Mouse (Mus musculus): ENCODE measurements around the gene Pex26. TPM values are rescaled to one million over a fixed set of nuclear protein-coding genes. Genes with fewer than 3 reads are reported as not detected.
A peak's percentile ranks its signal among the peaks of the same experiment; 100 is the strongest.

The Pex26 gene
- 1 to 10 TPM in 18 of 26 experiments, under 1 TPM in 8; 0.44 to 6.1 (median 1.9) TPM for total RNA-seq (2018; cell fraction: chromatin; rRNA removed)
- total RNA-seq (2018; cell fraction: cytosol; rRNA removed): 1 to 10 TPM in 25 of 26 experiments, under 1 TPM in 1; 0.80 to 3.4 (median 2.2) TPM
- 1 to 10 TPM in 25 of 26 experiments, under 1 TPM in 1; 0.85 to 8.0 (median 2.4) TPM for total RNA-seq (2018; cell fraction: nucleus; rRNA removed)
- 1.2 to 2.8 TPM (median 2.5 TPM) in 3 replicates for polyA plus RNA-seq (2018)

DNA sequence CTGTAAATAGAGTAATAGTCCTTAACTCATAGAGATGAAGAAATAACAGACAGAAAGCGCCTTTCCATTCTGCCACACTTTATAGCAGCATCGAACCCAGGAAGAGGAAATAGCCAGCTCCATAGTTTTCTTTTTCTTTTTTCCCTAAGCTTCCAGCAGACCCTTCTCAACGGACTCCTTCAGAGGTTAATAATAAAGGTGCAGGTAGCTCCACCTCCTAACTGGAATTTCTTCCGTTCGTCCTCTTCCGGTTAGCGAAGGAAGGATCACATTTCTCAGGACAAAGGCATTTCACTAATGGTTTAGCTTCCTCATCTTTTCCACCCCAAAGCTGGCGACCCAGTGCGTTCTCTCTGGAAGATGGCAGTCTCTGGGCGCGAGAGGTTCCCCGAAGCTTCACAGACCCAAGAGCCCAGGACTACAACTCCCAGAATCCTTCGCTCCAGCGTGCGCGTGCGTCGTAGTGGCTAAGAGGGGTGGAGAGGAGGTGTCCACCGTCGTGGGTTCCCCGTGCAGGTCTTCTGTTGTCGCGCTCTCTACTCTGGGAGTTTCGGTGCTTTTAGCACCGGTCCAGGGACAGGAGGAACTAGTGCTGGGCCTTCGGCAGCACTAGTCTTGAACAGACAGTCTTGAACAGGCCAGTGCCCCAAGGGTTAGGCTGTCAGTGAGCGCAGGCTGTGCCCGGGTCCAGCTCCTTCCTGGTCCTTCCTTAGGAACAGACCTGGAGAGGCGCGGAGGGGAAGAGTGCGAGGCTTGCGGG is at the start of gene Pex26:
Pex26 (plus strand) TSS at position 254 of the 760 bp plus-strand sequence.
- peak within 1 kb of the TSS; percentile 73 for H3K4me3 ChIP-seq (ENCODE audit: inconsistent target)
- H3K27ac ChIP-seq: no peak within 1 kb of the TSS
- peaks cover 4% of the 10 kb centered on the region; the same call in 1 of the 2 replicates for H3K36me3 ChIP-seq (ENCODE audit: inconsistent target)
- H3K79me2 ChIP-seq (ENCODE audit: inconsistent target): no peaks in the 10 kb centered on the region
- 4% methylated on average over 32 of the region's 32 CpGs for WGBS (ENCODE audit: missing documents)

DNA sequence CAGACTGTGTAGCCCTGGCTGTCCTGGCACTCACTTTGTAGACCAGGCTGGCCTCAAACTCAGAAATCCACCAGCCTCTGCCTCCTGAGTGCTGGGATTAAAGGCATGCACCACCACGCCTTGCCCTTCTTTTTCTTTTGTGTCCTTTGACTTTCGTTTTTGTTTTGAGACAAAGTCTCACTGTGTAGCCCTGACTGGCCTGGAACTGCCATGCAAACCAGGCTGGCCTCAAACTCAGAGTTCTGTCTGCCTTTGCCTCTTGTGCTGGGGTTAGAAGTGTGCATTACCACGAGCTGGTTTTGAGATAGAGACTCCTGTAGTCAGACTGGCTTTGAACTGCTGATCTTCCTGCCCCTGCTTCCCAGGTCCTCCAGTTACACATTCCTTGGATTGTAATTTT is 49.2 kb upstream of the Pex26 start:
- Histone ChIP-seq H3K36me3 (ENCODE audit: inconsistent target) (no peaks in the 10 kb centered on the region), H3K4me3 (ENCODE audit: inconsistent target) (no peak overlapping the region), H3K27ac (no peak overlapping the region), H3K79me2 (ENCODE audit: inconsistent target) (no peaks in the 10 kb centered on the region)
- whole genome bisulfite sequencing (ENCODE audit: missing documents): 64% methylated on average over 3 of the region's 3 CpGs

DNA sequence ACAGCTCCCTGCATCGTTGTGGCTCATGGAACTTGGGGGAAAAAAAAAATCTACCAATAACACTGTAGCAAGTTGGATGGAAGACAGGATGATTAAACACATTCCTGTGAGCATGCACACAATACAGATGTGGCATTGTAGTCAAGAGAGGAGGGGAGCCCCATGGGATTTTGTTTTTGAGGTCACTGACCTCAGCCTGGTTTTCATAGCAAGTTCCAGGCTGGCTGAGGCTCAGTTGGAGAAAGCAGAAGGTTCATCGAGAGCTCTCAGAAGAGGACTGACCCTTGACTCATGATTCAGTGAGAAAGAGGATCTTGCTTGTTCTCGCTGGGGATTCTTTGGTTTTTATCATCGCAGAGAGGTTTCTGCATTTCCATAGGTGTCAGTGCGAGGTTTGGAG is 48.6 kb upstream of the Pex26 start:
- Histone ChIP-seq H3K36me3 (ENCODE audit: inconsistent target) (no peaks in the 10 kb centered on the region), H3K4me3 (ENCODE audit: inconsistent target) (no peak overlapping the region), H3K79me2 (ENCODE audit: inconsistent target) (no peaks in the 10 kb centered on the region), H3K27ac (no peak overlapping the region)
- 52% methylated on average over 5 of the region's 5 CpGs for WGBS (ENCODE audit: missing documents)

DNA sequence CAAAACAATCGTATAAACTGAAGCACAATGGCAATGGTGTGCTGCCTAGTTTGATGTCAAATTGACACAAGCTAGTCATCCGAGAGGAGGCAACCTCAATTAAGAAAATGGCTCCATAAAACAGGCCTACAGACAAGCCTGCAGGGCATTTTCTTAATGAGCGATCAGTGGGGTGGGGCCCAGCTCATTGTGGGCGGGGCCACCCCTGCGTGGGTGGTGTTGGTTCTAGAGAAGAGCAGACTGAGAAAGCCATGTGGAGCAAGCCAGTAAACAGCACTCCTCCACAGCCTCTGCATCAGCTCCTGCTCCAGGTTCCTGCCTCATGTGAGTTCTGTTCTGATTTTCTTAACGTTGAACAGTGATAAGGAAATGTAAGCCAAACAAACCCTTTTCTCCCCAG is 46.2 kb upstream of the Pex26 start:
- H3K36me3 ChIP-seq (ENCODE audit: inconsistent target): no peaks in the 10 kb centered on the region
- no peaks in the 10 kb centered on the region for H3K79me2 ChIP-seq (ENCODE audit: inconsistent target)
- no peak overlapping the region for H3K4me3 ChIP-seq (ENCODE audit: inconsistent target)
- no peak overlapping the region for H3K27ac ChIP-seq
- 69% methylated on average over 6 of the region's 6 CpGs for WGBS (ENCODE audit: missing documents)

DNA sequence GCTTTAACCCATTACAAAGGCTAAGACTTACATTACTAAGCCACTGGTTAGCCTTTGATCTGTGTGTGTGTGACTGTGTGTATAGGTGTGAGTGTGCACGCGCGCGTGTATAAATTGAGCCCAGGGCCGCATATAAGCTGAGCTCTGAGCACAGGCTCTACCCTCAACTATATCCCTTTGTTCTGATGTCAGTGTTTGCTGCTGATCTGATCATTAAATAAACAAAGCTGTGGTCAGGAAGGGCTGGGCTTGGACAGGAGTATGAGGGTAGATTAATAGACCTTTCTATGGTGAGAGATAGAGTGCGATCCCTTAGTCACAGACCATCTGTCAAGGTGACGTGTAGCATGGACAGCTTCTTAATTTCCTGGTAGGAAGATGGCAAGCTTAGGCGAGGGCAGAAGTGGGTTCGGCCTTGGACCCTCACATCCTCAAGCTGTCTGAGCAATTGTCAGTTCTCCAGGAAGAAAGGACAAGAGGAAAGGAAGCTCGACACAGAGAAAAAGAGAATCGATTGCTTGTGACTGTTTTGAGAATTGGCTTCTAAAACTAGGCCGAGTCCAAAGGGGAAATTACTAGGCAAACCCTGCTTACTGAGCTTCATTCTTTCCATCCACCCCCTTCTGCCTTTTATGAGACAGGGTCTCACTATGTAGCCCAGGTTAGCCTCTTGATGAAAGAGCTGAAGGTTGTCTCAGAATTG is 45.0 kb upstream of the Pex26 start:
- WGBS (ENCODE audit: missing documents): 81% methylated on average over 12 of the region's 12 CpGs
- no peak overlapping the region for H3K4me3 ChIP-seq (ENCODE audit: inconsistent target)
- no peak overlapping the region for H3K27ac ChIP-seq
- no peaks in the 10 kb centered on the region for H3K79me2 ChIP-seq (ENCODE audit: inconsistent target)
- no peaks in the 10 kb centered on the region for H3K36me3 ChIP-seq (ENCODE audit: inconsistent target)

DNA sequence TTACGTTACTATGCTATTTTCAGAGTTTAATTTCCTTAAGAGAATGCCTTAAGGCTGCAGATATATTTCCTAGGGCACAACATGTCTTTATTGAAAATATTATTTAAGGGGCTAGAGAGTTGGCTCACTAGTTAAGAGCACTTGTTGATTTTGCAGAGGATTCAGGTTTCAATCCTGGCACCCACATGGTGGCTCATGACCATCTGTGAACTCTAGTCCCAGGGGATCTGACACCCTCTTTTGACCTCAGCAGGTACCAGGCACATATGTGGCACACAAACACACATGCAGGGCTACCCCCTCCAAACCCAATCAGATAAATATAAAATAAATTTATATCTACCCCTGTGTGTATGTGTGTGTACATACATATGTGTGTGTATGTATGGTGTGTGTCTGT is 44.2 kb upstream of the Pex26 start:
- Histone ChIP-seq H3K79me2 (ENCODE audit: inconsistent target) (no peaks in the 10 kb centered on the region), H3K4me3 (ENCODE audit: inconsistent target) (no peak overlapping the region), H3K27ac (no peak overlapping the region), H3K36me3 (ENCODE audit: inconsistent target) (no peaks in the 10 kb centered on the region)
- WGBS (ENCODE audit: missing documents): 100% methylated on average over 1 of the region's 1 CpGs

DNA sequence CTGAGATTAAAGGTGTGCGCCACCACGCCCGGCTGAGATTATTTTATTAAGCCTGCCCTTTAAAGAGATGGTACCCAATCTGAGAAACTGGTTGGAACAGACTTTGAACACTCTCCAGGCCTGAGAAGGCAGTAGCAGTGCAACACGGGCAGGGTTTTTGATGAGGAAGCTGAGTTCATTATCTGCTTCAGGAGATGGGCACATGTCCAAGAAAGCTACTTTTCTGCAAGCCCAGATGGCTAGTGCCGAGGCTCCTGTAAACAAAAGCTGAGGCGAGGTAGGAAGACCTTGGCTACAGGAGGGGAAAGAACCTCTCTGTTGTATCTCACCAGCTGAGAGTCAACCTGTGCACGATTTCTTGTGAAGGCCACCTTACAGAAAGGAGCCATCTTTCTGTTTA is 41.2 kb upstream of the Pex26 start:
- H3K79me2 ChIP-seq (ENCODE audit: inconsistent target): no peaks in the 10 kb centered on the region
- no peak overlapping the region for H3K27ac ChIP-seq
- no peak overlapping the region for H3K4me3 ChIP-seq (ENCODE audit: inconsistent target)
- 76% methylated on average over 7 of the region's 7 CpGs for WGBS (ENCODE audit: missing documents)
- H3K36me3 ChIP-seq (ENCODE audit: inconsistent target): no peaks in the 10 kb centered on the region

DNA sequence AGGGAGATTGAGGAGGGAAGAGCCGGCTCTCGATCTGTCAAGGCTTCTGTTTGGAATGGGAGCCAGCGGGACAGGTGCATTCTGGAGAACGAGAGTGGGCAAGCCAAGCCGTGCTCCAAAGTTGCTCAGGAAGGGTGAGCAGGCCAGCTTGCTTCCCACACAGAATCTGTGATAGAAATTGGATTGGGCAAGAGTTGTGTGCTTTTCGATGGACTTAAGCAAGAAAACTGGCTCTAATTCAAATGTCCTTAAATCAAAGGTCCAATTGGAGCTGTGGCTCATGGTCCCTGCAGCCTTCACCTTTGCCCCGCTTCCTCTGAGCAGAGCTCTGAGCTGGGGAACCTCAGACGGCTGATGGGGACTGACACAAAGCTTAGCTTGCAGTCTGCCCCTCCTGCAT is 40.0 kb upstream of the Pex26 start:
- H3K79me2 ChIP-seq (ENCODE audit: inconsistent target): no peaks in the 10 kb centered on the region
- H3K27ac ChIP-seq: no peak overlapping the region
- 86% methylated on average over 8 of the region's 8 CpGs for WGBS (ENCODE audit: missing documents)
- no peak overlapping the region for H3K4me3 ChIP-seq (ENCODE audit: inconsistent target)
- H3K36me3 ChIP-seq (ENCODE audit: inconsistent target): no peaks in the 10 kb centered on the region

DNA sequence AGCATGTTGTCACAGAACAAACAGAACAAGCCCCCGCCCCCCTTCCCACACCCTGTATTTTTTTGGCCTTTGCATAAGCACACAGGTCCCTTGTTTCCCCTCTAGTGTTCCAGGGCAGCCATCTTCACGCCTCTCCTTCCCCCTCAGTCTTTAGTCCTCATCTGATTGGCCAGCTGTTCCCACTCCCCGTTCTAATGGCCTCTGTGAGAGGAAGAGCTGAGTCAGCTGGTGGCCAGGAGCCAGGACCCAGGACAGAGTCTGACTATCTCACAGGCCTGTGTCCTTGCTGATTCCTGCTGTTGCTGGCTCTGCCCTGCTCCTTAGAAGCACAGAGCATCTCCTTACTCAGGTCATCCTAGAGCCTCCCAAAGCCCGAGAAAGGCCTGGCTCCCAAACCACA is 39.4 kb upstream of the Pex26 start:
- Histone ChIP-seq H3K36me3 (ENCODE audit: inconsistent target) (no peaks in the 10 kb centered on the region), H3K79me2 (ENCODE audit: inconsistent target) (no peaks in the 10 kb centered on the region), H3K27ac (no peak overlapping the region), H3K4me3 (ENCODE audit: inconsistent target) (no peak overlapping the region)
- 57% methylated on average over 4 of the region's 4 CpGs for WGBS (ENCODE audit: missing documents)

DNA sequence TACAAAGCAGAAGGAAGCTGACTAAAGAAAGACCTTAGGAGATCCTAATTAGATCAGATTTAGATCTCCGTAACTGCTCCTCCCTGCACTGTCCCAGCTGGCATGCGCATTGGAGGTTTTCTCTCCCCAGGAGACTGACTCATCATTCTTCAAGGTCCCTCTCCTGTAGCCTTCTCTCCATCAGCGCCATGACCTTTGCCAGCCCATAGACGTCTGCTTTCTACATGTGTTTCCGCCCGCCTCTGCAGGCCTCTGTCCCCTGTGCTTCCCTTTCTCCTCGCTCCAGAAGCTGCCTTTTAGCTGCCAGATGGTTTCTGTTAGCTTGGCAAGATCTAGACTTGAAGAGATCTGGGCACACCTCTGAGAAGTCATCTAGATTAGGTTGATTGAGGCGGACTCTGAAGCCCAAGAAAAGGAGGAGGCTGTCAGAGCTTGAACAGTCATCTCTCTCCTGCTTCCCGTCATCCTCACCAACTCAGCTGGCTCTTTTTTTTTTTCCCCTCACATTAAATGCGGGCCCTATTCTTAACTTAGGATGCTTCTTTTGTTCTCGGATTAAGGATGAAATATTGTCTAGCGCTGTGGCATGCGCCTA is 38.4 kb upstream of the Pex26 start:
- H3K36me3 ChIP-seq (ENCODE audit: inconsistent target): no peaks in the 10 kb centered on the region
- H3K27ac ChIP-seq: no peak overlapping the region
- H3K79me2 ChIP-seq (ENCODE audit: inconsistent target): no peaks in the 10 kb centered on the region
- no peak overlapping the region for H3K4me3 ChIP-seq (ENCODE audit: inconsistent target)
- 93% methylated on average over 13 of the region's 13 CpGs for WGBS (ENCODE audit: missing documents)

DNA sequence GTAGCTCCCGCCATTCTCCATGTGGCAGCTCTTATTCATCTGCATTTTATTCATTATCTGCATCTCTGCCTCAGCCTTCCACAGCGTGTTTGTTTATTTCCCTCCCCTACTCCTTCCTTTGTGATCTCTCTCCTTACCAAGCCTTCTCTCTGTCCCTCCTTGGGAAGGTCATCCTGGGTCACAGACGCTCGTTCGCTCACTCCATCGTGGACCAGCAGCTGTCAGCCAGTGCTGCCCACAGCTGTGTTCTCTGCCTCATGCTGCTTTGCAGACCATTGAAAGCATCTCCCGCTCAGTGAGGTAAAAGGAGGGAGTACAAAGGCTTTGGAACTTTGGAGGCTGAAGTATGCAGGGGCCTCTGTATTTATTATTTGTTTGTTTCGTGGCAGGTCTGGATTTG is 37.6 kb upstream of the Pex26 start:
- WGBS (ENCODE audit: missing documents): 94% methylated on average over 7 of the region's 8 CpGs
- no peaks in the 10 kb centered on the region for H3K36me3 ChIP-seq (ENCODE audit: inconsistent target)

DNA sequence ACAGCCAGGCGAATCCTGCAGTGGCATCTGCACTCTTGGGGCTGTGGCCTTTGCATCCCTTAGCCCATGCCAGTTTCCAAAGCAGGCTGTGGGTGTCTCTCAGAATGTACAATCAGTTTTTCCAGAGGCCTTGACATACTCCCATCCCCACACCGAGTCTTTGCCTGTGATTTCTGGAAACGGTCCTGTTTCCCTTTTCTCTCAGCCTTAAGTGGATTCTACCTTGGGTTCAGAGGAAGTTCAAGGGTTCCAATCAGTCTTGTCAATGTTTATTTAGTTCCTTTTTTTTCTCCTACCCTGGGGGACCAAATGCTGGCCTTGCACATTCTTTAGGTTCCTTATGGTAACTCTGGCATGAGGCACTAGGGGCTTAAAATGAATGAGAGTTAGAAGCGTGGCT is 36.7 kb upstream of the Pex26 start:
- no peaks in the 10 kb centered on the region for H3K79me2 ChIP-seq (ENCODE audit: inconsistent target)
- H3K4me3 ChIP-seq (ENCODE audit: inconsistent target): no peak overlapping the region
- no peak overlapping the region for H3K27ac ChIP-seq
- no peaks in the 10 kb centered on the region for H3K36me3 ChIP-seq (ENCODE audit: inconsistent target)
- 27% methylated on average over 4 of the region's 4 CpGs for WGBS (ENCODE audit: missing documents)

More for the DNA sequence above, 37.6 kb upstream of the Pex26 start:
- Histone ChIP-seq H3K4me3 (ENCODE audit: inconsistent target) (no peak overlapping the region), H3K27ac (no peak overlapping the region), H3K79me2 (ENCODE audit: inconsistent target) (no peaks in the 10 kb centered on the region)

DNA sequence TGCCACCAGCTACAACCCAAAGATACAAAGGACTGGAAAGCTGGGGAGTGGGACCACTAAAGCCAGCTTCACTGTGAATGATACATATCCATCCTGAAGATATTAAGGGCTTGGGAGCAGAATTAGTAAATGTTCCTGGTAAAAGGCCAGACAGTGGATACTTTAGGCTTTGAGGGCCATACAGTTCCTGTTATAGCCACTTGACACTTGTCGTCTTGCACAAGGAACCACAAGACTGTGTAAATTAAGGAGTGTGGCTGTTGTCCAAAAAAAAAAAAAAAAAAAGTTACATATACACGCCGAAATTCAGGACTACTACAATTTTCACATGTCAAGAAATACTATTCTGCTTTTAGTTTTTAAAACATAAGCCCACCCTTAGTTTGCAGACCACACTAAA is 35.1 kb upstream of the Pex26 start:
- 15% methylated on average over 3 of the region's 3 CpGs for whole genome bisulfite sequencing (ENCODE audit: missing documents)
- H3K36me3 ChIP-seq (ENCODE audit: inconsistent target): no peaks in the 10 kb centered on the region
- H3K27ac ChIP-seq: no peak overlapping the region
- no peak overlapping the region for H3K4me3 ChIP-seq (ENCODE audit: inconsistent target)
- no peaks in the 10 kb centered on the region for H3K79me2 ChIP-seq (ENCODE audit: inconsistent target)

DNA sequence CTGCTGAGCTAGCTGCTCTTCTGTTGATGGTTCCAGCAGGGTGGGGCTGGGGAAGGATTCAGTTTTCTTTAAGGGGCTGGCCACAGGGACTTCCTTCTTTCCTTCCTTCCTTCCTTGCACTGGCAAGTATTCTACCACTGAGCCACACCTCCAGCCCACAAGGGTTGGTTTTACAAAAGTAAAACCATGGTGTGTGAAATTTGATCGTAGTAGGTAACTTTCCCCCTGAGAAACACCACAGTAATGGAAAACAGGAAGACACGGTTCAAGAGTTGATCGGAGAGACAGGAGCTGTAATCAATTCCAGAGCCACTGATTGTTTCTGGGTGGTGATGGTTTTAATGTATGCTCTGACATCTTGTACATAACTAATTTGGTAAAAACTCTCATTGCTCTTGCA is 34.0 kb upstream of the Pex26 start:
- H3K36me3 ChIP-seq (ENCODE audit: inconsistent target): no peaks in the 10 kb centered on the region
- H3K27ac ChIP-seq: no peak overlapping the region
- no peak overlapping the region for H3K4me3 ChIP-seq (ENCODE audit: inconsistent target)
- 25% methylated on average over 3 of the region's 3 CpGs for WGBS (ENCODE audit: missing documents)
- H3K79me2 ChIP-seq (ENCODE audit: inconsistent target): no peaks in the 10 kb centered on the region

DNA sequence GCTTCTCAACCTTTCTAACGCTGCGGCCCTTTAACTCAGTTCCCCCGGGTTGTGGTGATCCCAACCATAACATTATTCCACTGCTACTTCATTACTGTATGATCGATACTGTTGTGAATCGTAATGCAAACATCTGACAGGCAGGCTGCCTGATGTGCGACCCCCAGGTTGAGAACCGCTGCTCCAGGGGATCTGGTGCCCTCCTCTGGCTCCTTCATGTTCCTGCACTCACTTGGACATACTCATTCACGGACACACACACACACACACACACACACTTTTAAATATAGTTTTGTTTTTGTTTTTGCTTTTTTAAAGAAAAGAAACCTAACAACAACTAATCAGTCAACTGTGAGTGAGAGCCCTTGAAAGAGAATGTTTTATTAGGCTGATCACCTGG is 33.3 kb upstream of the Pex26 start:
- Histone ChIP-seq H3K36me3 (ENCODE audit: inconsistent target) (no peaks in the 10 kb centered on the region), H3K79me2 (ENCODE audit: inconsistent target) (no peaks in the 10 kb centered on the region), H3K4me3 (ENCODE audit: inconsistent target) (no peak overlapping the region), H3K27ac (no peak overlapping the region)
- WGBS (ENCODE audit: missing documents): 95% methylated on average over 8 of the region's 8 CpGs

Data from macrophage (primary cell).